Mouse (Mus musculus) forebrain, embryonic 14.5 days (tissue): ENCODE measurements around the gene Tmem270. TPM values are rescaled to one million over a fixed set of nuclear protein-coding genes. Genes with fewer than 3 reads are reported as not detected.

Experiments used
- ATAC-seq: fragments of 200-750 bp; cut with Nextera tagmentation; 2 replicates; pipeline ENCODE4 v1.8.0; 2017; ENCODE audit warnings: mild to moderate bottlenecking, moderate library complexity
- DNase-seq: peaks from one replicate; pipeline ENCODE4 v3.0.0-alpha.2; 2015; ENCODE audit warnings: low spot score
- H3K27ac ChIP-seq: fragments of 300-500 bp; sonication (generic); 2 replicates; pipeline ENCODE4 v1.5.1; 2014; ENCODE audit warnings: low read depth, mild to moderate bottlenecking, control low read depth, low read length, moderate library complexity
- H3K27me3 ChIP-seq: fragments of 300-500 bp; sonication (generic); replicated peaks from 2 replicates; pipeline ENCODE4 v1.6.1; 2014; ENCODE audit warnings: low read length, control low read depth, mixed read lengths; ENCODE audit not compliant: control insufficient read depth, insufficient read depth
- H3K36me3 ChIP-seq: fragments of 300-500 bp; sonication (generic); 2 replicates; pipeline ENCODE4 v1.6.1; 2014; ENCODE audit warnings: low read length, control low read depth; ENCODE audit not compliant: control insufficient read depth, insufficient read depth
- H3K4me1 ChIP-seq: fragments of 300-500 bp; sonication (generic); 2 replicates; pipeline ENCODE4 v1.6.1; 2014; ENCODE audit warnings: antibody characterized with exemption, low read length, control low read depth; ENCODE audit not compliant: control insufficient read depth, insufficient read depth
- H3K4me2 ChIP-seq: fragments of 300-500 bp; sonication (generic); 2 replicates; pipeline ENCODE4 v1.6.1; 2014; ENCODE audit warnings: mild to moderate bottlenecking, control low read depth, low read length
- H3K4me3 ChIP-seq: fragments of 300-500 bp; sonication (generic); 2 replicates; pipeline ENCODE4 v1.5.1; 2014; ENCODE audit warnings: low read depth, low read length, control low read depth
- H3K9ac ChIP-seq: fragments of 300-500 bp; sonication (generic); 2 replicates; pipeline ENCODE4 v1.6.1; 2014; ENCODE audit warnings: mild to moderate bottlenecking, low read length, control low read depth, moderate library complexity
- H3K9me3 ChIP-seq: fragments of 300-500 bp; sonication (generic); replicated peaks from 2 replicates; pipeline ENCODE4 v1.6.1; 2016; ENCODE audit warnings: low read length, control low read depth, mixed read lengths; ENCODE audit not compliant: control insufficient read depth
- WGBS: fragments of 180-500 bp; shearing (Covaris S2); extraction: QIAGEN DNeasy Blood & Tissue Kit; methylation state at CpG from one replicate; pipeline ENCODE4 v1.1.7; 2014; 5-methylcytosine and 5-hydroxymethylcytosine counted together
- polyA plus RNA-seq: library from polyadenylated mRNA; unstranded; fragments of >200 nt; fragmentation: Nextera tagmentation; extraction: Ambion mirVana; gene quantifications from 2 replicates; pipeline ENCODE4 v1.2.1, GENCODE M21; 2014

Gene Tmem270
- polyA plus RNA-seq, 1 experiment from 2014 or later: not detected

- H3K4me2 ChIP-seq: no peak overlapping the region
- no peak for DNase-seq
These were observed 26.7 kb upstream of the Tmem270 start for GRCm38 (mm10) chr5:134933281-134933680.

GRCm38 (mm10) chr5:134932903-134933276 lies 26.4 kb upstream of the Tmem270 start:
- ATAC-seq: peak; percentile 10; the same call in 1 of the 2 replicates
- peak; percentile 61 for DNase-seq
- 47% methylated on average over 9 of the region's 9 CpGs for WGBS
- H3K4me2 ChIP-seq: peak overlapping the region; percentile 93
- no peaks in the 10 kb centered on the region for H3K36me3 ChIP-seq
- no peaks in the 10 kb centered on the region for H3K27me3 ChIP-seq
- no peaks in the 10 kb centered on the region for H3K9me3 ChIP-seq
- H3K9ac ChIP-seq: peak overlapping the region; percentile 74
- peak overlapping the region; percentile 57 for H3K4me3 ChIP-seq
- H3K4me1 ChIP-seq: 0 out of 2 replicates have a peak, but pooled peaks cover 3% of the 10 kb centered on the region
- H3K27ac ChIP-seq: no peak overlapping the region

More at GRCm38 (mm10) chr5:134933281-134933680, 26.7 kb upstream of the Tmem270 start:
- Histone ChIP-seq H3K27me3 (no peaks in the 10 kb centered on the region), H3K4me1 (0 out of 2 replicates have a peak, but pooled peaks cover 3% of the 10 kb centered on the region), H3K4me3 (no peak overlapping the region), H3K9me3 (no peaks in the 10 kb centered on the region), H3K27ac (no peak overlapping the region), H3K36me3 (no peaks in the 10 kb centered on the region), H3K9ac (no peak overlapping the region)
- ATAC-seq: no peak
- 97% methylated on average over 8 of the region's 8 CpGs for WGBS

GRCm38 (mm10) chr5:134932179-134932902 lies 25.8 kb upstream of the Tmem270 start, which contains the start of gene Mettl27:
Gene Mettl27 (plus strand): TSS chr5:134932368.
- Histone ChIP-seq H3K27ac (0 out of 2 replicates have a peak within 1 kb of the TSS, but pooled peaks have one; percentile 27), H3K27me3 (no peaks in the 10 kb centered on the region), H3K9me3 (no peaks in the 10 kb centered on the region), H3K9ac (peak within 1 kb of the TSS; percentile 74), H3K4me2 (peak within 1 kb of the TSS; percentile 93), H3K4me3 (peak within 1 kb of the TSS; percentile 57), H3K4me1 (0 out of 2 replicates have a peak, but pooled peaks cover 3% of the 10 kb centered on the region), H3K36me3 (no peaks in the 10 kb centered on the region)
- DNase-seq (peak; percentile 95), ATAC-seq (peak; percentile 98)
- WGBS: under 1% methylated on average over 41 of the region's 41 CpGs

GRCm38 (mm10) chr5:134929988-134930387 lies 23.5 kb upstream of the Tmem270 start:
- DNase-seq (no peak), ATAC-seq (no peak)
- H3K9ac ChIP-seq: no peak overlapping the region
- no peaks in the 10 kb centered on the region for H3K9me3 ChIP-seq
- no peak overlapping the region for H3K4me2 ChIP-seq
- no peaks in the 10 kb centered on the region for H3K27me3 ChIP-seq
- 0 out of 2 replicates have a peak, but pooled peaks cover 3% of the 10 kb centered on the region for H3K4me1 ChIP-seq
- no peak overlapping the region for H3K27ac ChIP-seq
- H3K4me3 ChIP-seq: no peak overlapping the region
- H3K36me3 ChIP-seq: no peaks in the 10 kb centered on the region
- WGBS: 91% methylated on average over 2 of the region's 2 CpGs

- Histone ChIP-seq H3K27me3 (no peaks in the 10 kb centered on the region), H3K9me3 (no peaks in the 10 kb centered on the region), H3K4me2 (no peak overlapping the region), H3K27ac (no peak overlapping the region), H3K4me3 (no peak overlapping the region), H3K4me1 (no peaks in the 10 kb centered on the region), H3K36me3 (no peaks in the 10 kb centered on the region), H3K9ac (no peak overlapping the region)
- ATAC-seq: no peak
- DNase-seq: no peak
- WGBS: 79% methylated on average over 4 of the region's 4 CpGs
These were observed 20.2 kb upstream of the Tmem270 start for GRCm38 (mm10) chr5:134926726-134927125.

- Histone ChIP-seq H3K4me1 (no peaks in the 10 kb centered on the region), H3K9me3 (no peaks in the 10 kb centered on the region), H3K4me2 (no peak overlapping the region), H3K27me3 (no peaks in the 10 kb centered on the region), H3K9ac (no peak overlapping the region), H3K4me3 (no peak overlapping the region), H3K27ac (no peak overlapping the region), H3K36me3 (no peaks in the 10 kb centered on the region)
- DNase-seq (no peak), ATAC-seq (no peak)
- WGBS: 59% methylated on average over 6 of the region's 6 CpGs
These were observed 16.6 kb upstream of the Tmem270 start for GRCm38 (mm10) chr5:134923141-134923540.

GRCm38 (mm10) chr5:134921106-134921505 lies 14.6 kb upstream of the Tmem270 start:
- H3K36me3 ChIP-seq: no peaks in the 10 kb centered on the region
- H3K4me1 ChIP-seq: no peaks in the 10 kb centered on the region
- ATAC-seq (no peak), DNase-seq (no peak)
- no peak overlapping the region for H3K4me2 ChIP-seq
- no peak overlapping the region for H3K4me3 ChIP-seq
- H3K9ac ChIP-seq: no peak overlapping the region
- no peak overlapping the region for H3K27ac ChIP-seq
- 88% methylated on average over 8 of the region's 8 CpGs for WGBS
- no peaks in the 10 kb centered on the region for H3K9me3 ChIP-seq
- H3K27me3 ChIP-seq: no peaks in the 10 kb centered on the region

- peak; percentile 30 for DNase-seq
- Histone ChIP-seq H3K4me1 (no peaks in the 10 kb centered on the region), H3K9ac (no peak overlapping the region), H3K9me3 (no peaks in the 10 kb centered on the region), H3K4me2 (no peak overlapping the region), H3K36me3 (no peaks in the 10 kb centered on the region), H3K4me3 (no peak overlapping the region), H3K27me3 (no peaks in the 10 kb centered on the region), H3K27ac (no peak overlapping the region)
- WGBS: 57% methylated on average over 6 of the region's 6 CpGs
- ATAC-seq: no peak
These were observed 13.7 kb upstream of the Tmem270 start for GRCm38 (mm10) chr5:134920106-134920687.

GRCm38 (mm10) chr5:134919097-134919496 lies 12.6 kb upstream of the Tmem270 start:
- Histone ChIP-seq H3K4me1 (no peaks in the 10 kb centered on the region), H3K27me3 (no peaks in the 10 kb centered on the region), H3K4me2 (no peak overlapping the region), H3K9me3 (no peaks in the 10 kb centered on the region), H3K27ac (no peak overlapping the region), H3K9ac (no peak overlapping the region), H3K36me3 (no peaks in the 10 kb centered on the region), H3K4me3 (no peak overlapping the region)
- WGBS: 93% methylated on average over 3 of the region's 3 CpGs
- no peak for DNase-seq
- no peak for ATAC-seq
